Mouse (Mus musculus): ENCODE results near the gene Zwilch.
A peak's percentile ranks its signal among the peaks of the same experiment; 100 is the strongest.
"Not testable (repeated sequence)": the region's sequence is repeated elsewhere in the genome, so short reads cannot be mapped to it uniquely, and the experiment has no call there.

The Zwilch gene

DNA sequence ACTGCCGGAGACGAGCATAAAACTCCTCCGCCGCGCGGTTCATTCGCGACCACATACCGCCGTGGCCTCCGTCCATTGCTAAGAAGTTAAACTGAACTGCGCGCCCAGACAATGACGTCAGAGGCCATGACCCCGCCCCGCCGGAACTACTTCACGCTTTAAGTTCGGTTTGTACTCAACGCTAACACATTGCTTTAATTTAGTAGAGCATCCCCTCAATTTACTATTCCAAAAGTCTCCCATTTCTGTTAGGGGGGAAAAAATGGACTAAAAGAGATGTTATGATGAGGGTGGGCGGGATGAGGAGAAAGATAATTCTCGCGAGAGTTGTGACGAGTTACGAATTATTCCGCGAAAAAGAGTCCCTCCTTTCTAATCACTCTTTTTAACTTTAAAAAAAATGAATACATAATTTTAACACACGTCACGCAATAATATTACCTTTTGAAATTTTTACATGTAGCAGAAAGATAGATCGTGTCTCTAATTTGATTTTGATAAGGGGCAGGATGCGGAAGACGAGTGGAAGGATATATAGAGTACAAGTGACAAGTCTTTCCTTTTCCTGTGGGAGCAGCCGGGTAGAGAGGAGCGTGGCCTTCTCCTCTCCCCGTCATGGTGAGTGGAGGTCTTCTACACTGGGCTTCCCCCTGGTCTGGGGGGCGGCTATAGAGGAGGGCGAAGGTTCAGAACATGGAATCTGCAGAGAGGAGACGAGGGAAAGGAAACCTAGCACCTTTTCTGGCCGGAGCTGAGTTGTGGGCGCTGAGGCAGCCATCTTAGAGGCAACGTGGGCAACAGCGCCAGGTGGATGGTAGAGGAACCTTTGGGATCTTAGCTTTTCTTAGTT, at the start of gene Zwilch, which contains the start of gene Rpl4:
Gene Zwilch (minus strand): TSS at position 289 of the 850 bp plus-strand sequence.
Gene Rpl4 (plus strand): TSS at position 560 of the 850 bp plus-strand sequence.
- peak; percentile 68 to 85 for DNase-seq

DNA sequence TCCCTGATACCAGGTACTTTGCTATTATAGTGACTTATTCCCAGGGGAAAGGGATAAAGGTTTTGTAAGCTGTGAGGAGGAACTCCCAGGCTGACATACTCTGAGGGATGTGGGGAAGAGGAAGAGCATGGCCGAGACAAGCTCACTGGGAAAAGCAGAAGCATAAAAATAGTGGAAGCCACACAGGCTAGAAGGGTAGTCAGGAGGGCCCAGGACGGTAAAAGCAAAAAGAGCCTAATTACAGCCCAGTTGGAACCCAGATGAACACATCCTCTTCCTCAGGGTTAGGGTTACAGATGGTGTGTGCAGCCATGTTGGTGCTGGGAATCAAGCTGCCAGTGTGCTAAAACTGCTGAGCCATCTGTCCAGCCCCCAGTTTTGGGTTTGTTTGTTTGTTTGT, 49.2 kb upstream of the Zwilch start:
- DNase-seq, result no peak

DNA sequence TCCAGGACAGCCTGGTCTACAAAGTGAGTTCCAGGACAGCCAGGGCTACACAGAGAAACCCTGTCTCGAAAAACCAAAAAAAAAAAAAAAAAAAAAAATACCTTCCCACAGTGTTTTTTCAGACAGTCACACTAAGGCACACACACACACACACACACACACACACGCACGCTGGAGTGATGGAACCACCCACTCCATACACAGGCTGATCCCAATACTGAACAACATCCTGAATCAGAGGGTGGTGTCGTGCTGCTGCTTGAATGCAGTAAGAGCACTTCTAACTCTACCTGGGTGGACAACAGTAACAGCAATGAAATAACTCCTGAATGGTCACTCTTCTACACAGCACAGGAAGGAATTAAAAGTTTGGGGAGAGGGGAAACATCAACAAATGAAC, 48.6 kb upstream of the Zwilch start:
- DNase-seq, result no peak

DNA sequence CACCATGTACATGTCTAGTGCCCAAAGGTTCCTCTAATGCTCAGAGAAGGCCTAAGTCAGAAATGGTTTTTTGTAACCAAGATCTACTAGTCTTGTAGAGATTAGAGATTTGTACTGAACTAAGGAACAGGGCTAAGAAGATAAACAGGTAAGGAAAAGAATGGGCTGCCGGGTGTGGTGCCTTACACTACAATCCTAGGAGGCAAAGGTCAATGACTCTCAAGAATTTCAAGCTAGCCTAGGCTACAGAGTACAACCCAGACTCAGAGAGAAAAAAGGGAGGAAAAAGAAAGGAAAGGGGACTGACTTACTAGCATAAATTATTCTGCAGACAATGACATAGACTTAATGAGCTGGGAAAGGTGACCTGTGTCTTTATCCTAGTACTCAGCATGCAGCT, 47.7 kb upstream of the Zwilch start:
- no peak for DNase-seq

DNA sequence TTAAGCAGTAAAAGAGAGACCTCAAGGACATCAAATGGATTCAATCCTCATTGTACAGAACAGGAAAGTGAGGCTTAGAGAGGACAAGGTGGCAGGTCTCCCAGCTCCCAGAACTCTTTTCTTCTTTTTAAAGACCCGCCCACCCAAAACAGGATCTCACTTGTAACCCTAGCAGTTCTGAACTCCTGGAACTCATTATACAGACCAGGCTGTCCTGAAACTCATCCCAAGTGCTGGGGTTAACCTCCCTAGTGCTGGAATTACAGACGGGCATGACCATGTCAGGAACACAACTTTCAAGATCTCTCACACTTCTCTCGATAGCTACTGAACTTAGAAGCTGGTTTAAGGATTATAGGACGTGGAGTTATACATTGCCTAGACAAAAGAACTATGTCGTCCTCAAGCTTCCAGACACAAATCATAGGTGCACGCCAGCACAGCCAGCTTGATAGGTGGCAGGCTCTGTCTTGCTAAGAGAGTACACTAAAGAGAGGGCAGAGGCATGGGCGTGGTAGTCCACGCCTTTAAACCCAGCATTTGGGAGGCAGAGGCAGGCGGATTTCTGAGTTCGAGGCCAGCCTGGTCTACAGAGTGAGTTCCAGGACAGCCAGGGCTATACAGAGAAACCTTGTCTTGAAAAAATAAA, 47.0 kb upstream of the Zwilch start:
- DNase-seq, result no peak

DNA sequence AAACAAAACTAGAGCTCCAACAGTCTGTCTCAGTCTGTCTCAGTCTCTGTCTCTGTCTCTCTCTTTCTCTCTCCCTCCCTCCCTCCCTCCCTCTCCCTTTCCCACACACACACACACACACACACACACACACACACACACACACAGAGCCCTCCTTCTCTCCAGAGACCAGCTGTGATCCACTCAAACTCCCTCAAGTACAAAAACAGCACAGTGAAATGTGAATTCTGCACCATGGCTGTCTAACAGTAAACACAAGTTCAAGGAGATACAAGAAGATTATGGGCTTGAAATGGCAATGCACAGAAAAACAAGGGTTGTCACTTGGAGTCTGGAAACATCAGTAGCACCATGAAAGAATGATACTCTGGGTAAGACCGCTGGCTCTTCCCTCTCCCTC, 46.4 kb upstream of the Zwilch start:
- DNase-seq, result no peak

DNA sequence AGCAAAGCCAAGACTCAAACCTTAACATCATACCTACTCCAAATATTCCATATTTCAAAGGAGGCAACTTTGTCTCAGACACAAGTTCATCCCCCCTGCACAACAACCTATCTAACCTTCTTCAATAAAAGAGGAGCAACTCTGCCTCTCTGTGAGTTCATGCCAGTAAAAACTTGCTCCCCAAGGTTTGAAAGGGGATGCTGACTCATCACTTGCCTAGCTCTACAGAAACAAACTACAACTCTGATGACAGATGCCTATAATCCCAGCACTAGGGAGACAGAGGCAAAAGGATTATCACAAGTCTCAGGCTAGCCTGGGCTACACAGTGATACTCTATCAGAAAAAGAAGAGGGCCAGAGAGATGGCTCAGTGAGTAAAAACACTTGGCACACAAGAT, 45.0 kb upstream of the Zwilch start:
- no peak for DNase-seq

DNA sequence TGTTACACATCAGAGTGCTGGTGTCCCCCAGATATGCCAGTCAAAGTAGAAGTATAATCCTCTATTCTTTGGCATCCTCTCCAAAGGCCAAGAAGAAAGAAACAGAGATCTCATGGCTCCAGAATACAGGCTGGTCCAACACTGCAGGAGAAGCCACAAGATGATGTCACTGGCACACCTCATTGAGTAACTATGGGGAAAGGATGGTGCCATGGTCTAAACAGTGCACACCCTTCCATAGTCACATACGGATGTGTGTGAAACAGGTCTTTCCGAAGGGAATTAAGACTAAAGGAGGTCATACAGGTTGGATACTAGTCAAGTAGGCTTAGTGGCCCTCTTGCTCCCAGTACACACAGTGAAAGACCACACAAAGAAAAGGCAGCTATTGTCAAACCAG, 43.7 kb upstream of the Zwilch start:
- no peak for DNase-seq

DNA sequence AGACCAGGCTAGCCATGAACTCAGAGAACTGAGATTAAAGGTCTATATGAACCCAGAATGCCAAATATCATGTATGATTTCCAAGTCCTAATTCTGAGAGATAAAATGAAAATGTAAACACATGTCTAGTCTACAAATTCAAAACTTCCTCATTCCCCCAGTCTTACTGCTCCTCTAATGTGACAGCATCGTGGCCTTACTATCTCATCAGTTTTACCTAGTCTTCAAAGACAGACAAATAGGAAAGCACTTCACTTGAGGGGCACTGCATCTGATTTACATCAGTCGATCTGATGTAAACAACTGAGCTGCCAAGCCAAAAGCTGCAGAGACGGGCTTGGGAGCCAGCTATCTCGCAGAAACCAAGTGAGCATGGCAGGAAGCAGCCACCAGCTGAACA, 43.2 kb upstream of the Zwilch start:
- DNase-seq, result no peak

DNA sequence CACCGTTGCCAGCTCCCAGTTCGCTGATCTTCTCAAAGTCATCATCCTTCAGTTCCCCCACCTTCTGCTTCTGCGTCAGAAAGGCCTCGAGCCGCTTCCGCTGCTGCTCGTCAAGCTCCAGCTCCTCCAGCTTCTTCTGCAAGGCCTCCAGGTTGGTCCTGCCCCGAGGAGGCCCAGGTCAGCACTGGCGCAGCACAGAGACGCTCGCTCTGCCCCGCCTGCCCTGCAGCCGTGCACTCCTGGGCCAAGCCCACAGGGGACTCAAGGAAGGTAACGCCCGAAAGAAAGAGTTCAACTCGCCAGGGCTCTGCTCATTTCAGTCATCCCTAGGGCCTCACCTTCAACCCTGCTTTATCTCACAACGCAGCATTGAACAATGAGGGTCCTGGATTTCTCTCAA, 41.5 kb upstream of the Zwilch start:
- DNase-seq, result no peak

DNA sequence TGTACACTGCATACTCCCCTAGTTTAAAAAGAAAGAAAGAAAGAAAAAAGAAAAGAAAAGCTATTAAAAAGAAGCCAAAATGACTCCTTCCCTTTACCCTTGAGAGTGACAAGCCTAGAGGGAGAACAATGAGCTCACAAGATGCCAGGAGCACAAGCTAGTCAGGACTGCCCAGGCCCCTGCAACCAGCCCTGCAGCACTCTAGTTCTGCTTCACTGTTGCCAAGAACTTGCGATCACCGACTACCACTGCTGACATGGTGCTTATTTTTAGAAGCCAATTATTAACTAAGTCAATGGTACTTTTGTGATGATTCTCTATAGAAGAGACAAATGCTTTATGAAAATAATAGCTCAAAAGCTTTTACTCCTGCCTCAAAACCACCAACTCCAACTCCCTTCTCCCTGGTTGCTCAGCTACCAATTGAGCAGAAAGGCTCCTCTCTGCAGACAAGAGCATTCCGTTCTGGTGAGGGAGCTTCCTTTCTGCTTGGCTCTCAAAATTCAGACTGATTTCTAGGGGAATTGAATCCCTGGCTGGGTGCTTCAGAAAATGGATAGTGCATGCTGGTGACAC, 34.7 kb upstream of the Zwilch start:
- DNase-seq, result no peak

DNA sequence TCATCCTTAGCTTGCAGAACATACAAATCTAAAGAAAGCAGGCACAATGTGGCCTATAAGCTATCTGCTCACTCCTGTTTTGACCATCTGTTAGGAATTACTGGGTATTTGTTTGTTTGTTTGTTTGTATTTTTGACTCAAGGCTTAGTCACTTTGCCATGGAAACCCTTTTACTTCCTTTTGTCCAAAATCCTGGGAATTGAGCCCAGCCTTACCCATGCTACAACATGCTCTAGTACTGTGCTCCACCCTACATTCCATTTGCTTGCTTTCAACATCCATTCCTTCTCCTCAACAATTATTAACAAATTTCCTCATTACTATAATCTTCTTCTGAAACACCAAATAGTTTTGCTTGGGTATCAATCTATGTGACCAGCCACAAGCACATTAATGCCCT, 30.0 kb upstream of the Zwilch start:
- DNase-seq, result no peak

DNA sequence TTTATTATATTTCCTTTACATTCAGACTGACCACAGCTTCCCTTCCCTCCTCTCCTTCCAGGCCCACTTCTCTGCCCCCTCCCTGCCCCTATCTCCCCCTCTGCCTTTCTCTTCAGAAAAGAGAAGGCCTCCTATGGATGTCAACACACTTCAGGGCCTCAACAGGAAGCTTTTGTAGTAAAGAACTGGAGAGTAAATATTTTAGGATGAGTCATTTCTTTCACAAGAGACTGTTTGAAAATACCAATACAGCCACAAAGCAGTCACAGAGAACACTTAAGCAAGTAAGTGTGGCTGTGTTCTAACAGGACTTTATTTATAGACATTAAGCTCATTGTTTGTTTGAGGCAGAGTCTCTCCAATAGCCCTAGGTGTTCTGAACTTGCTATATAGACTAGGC, 29.4 kb upstream of the Zwilch start:
- DNase-seq, result no peak

DNA sequence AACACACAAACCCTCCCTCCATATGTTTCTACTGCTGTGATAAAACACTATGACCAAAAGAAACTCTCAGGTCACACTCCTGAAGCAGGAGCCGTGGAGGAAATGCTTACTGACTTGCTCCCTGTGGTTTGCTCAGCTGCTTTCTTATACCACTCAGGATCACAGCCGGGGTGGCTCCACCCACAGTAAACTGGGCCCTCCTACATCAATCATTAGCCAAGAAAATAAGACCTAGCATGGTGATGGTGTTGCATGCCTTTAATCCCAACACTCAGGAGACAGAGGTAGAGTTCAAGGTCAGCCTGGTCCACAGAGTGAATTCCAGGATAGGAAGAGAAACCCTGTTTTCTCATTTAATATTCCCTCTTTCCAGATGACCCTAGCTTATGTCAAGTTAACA, 27.0 kb upstream of the Zwilch start:
- DNase-seq, result no peak

DNA sequence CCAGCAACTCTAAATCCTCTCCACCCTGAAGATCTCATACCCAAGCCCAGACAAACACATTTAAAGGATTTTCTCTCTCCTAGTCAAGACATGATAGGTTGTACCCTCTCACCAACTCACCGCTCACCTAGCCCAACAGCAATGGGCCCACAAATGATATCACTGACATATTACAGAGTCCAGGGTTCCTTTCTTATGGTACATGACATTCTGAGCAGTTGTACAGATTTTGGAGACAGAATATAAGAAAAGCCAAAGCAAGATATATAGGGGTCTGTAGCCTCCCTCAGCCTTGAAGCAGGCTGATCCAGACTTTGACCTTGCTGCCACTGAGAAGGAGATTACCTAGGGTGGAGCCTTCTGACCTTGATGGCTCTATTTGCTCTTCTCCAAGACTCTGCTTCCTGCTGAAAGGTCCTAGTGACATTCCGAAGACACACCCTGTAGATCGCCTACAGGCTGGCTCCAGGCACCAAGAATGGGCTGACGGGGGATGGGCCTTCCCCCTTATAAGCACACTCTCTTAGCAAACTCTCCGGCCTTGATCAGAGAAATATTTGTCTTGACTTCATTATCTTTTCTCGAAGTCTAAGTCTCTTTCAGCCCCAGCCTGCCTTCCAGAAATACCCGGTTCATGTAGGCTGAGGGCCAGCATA, 26.0 kb upstream of the Zwilch start:
- not testable (repeated sequence) for DNase-seq

DNA sequence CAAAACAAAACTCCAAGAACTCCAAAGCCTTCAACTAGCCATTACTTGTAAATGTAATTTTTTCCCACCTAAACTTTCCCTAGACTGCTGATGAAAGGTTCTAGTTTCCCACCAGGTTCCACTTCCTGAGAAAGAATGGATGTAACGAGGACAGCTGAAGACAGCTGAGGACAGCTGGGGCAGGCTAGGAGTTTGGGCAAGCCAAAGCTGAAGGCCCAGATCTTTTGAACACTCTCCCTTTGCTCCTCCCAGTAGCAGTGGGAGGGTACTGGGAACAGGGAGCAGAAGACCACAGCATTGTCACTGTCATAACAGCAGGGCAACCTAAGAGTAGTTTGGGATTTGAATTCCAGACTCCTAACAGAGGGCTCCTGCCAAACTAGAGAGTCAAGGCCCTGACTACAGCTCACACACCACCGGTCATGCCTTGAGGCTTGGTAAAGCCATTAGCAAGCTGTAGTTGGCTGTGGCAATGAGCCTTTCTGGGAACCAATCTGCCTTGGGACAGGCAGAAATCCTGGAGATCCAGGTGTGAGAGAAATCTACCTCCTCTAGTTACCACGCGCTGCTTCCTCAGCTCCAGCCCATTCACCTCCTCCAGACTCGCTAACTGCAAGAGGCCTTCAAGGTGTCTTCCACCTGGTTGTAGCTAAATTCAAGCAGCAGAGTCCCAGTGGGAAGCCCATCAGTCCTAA, 25.3 kb upstream of the Zwilch start:
- DNase-seq, result no peak

DNA sequence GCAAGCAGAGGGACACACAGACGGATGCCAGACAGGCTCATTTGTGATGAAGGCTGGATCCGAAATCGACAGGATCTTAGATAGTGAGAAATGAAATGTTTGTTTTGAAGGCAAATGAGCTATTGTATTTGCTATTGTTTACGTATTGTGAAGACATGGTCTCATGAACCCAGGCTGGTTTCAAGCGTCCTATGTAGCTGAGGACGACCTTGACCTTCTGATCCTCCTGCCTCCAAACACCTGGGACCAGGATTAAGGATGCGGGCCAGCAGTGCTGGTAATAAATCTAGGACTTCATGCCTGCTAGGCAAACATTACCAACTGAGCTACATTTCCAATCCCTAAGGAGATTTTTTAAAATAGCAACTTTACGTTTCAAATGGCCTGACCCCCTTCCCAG, 24.6 kb upstream of the Zwilch start:
- no peak for DNase-seq

DNA sequence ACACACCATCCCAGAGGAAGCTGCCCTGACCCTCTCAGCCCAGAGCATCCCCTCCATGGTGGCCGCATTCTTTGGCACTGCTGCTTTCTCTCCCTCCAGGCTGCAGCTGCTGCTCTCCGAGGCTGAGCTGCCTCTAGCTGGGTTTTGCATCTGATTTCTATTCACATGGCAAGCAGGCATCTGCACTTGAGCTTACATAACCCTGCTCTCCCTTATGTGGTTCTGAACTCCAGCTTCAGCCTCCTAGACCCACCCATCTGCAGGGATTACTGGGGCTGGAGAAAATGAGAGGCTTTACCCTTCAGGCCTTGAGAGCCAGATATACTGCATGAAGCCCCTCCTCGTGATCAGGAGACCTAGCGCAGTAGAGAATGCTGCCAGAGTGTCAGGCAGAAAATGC, 22.6 kb upstream of the Zwilch start:
- DNase-seq, result no peak

DNA sequence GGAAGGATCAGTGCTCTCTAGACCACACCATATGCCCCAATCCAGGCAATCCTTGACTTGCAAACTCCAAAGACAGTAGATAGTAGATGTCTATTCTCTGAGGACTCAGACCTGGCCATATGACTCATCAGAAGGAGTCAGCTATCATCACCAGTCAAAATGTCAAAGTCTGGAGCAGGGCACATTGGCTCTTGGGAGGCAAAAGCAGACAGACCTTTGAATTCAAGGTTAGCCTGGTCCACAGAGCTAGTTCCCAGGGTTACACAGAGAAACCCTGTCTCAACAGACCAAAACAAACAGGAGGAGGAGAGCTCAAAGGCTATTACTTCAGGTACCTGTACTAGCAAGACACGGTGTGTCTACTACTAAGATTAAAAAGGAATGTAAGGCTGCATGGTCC, 21.0 kb upstream of the Zwilch start:
- no peak for DNase-seq

DNA sequence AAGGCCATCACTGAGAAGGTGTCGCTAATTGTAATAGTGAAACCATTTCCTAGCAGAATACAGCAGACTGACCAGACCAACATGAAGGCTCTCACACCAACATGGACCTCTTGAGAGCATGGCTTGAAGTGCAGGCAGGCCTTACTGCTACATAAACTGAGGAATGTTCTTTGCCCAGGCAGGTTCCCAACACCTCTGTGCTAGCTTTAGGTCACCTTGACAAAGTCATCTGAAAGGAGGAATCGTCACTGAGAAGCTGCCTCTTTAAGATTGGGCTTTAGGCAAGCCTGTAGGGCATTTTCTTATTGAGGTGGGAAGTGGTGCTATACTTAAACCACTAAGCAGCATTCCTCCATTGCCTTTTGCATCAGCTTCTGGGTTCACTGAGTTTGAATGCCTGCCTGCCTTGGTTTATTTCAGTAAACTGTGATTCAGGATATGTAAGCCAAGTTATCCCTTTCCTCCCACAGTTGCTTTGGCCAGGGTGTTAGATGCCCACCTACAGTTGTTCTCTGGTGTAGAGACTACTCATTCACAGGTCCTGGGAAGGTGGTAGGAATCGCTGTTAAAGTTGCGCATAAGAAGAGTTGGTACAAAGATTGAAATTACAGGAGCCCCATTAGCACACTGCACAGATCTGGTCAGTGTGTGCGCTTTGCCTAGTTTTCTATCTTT, 11.4 kb upstream of the Zwilch start:
- DNase-seq, result no peak

DNA sequence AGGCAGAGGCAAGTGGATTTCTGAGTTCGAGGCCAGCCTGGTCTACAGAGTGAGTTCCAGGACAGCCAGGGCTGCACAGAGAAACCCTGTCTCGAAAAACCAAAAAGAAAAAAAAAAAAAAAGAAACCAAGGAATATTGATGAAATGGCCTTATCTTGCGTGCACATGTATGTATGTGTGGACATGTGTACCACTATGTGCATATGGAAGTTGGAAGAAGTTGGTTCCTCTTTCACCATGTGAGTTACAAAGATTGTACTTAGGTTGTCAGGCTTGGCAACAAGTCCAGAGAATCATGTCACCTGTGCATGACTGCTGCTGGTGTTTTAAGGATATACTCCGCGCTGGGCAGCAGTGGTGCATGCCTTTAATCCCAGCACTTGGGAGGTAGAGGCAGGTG, 10.4 kb upstream of the Zwilch start:
- DNase-seq, result not testable (repeated sequence)

DNA sequence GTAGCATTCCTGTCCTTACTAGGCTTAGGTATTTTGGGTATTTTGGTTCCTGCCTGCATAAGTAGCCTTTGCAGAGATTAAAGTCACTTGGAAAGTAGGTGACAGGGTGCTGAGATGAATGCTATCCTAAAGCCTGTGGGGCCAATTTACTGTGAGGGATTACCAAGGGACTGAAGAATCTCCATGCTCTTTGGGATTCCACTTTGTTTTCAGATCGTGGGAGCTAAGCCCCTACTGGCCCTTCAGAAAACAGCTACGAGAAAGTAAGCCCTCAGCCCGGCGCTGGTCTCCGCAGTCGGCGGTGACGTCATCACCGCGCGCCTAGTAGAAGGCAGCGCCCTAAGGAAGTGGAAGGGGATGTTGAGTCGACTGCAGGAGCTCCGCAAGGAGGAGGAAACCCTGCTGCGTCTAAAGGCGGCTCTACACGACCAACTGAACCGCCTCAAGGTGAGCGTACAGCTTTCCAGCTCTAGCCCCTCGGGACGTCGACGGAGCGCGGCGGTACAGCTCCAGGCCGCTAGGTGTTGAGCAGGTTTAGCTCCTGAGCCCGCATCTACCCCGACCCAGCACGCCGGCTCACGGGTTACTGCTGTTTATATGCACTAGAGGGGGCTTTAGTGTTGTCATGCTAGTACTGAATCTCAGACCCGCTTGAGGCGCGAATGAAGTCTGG, 6.2 kb upstream of the Zwilch start, which contains the start of gene Snapc5:
Gene Snapc5 (plus strand): TSS at position 301 of the 673 bp plus-strand sequence.
- peak; percentile 85 to 91 for DNase-seq

All from cerebellum, adult 18-20 months (tissue).